Mouse (Mus musculus): ENCODE measurements around the gene Immt.
A peak's percentile ranks its signal among the peaks of the same experiment; 100 is the strongest.

The Immt gene

GRCm38 (mm10) chr6:71830690-71831580 is at the start of gene Immt:
Gene Immt (plus strand): TSS chr6:71831331.
- peak; percentile 98 for DNase-seq

- DNase-seq: no peak
Measured at GRCm38 (mm10) chr6:71783165-71783564, 48.0 kb upstream of the Immt start.

- no peak for DNase-seq
Measured at GRCm38 (mm10) chr6:71788348-71788747, 42.8 kb upstream of the Immt start.

GRCm38 (mm10) chr6:71791771-71792170 is 39.4 kb upstream of the Immt start:
- no peak for DNase-seq

GRCm38 (mm10) chr6:71799391-71799790 is 31.7 kb upstream of the Immt start:
- no peak for DNase-seq

- peak; percentile 66 for DNase-seq
Measured at GRCm38 (mm10) chr6:71801011-71801713, 30.0 kb upstream of the Immt start.

- peak; percentile 32 for DNase-seq
Measured at GRCm38 (mm10) chr6:71801714-71802094, 29.4 kb upstream of the Immt start.

GRCm38 (mm10) chr6:71803609-71804008 is 27.5 kb upstream of the Immt start:
- no peak for DNase-seq

GRCm38 (mm10) chr6:71804061-71804829 is 26.9 kb upstream of the Immt start:
- peak; percentile 78 for DNase-seq

- DNase-seq: no peak
Measured at GRCm38 (mm10) chr6:71806713-71807112, 24.4 kb upstream of the Immt start.

- DNase-seq: no peak
Measured at GRCm38 (mm10) chr6:71809890-71810289, 21.2 kb upstream of the Immt start.

- DNase-seq: no peak
Measured at GRCm38 (mm10) chr6:71812820-71813219, 18.3 kb upstream of the Immt start.

- DNase-seq: no peak
Measured at GRCm38 (mm10) chr6:71819764-71820292, 11.3 kb upstream of the Immt start.

GRCm38 (mm10) chr6:71823085-71823484 is 8.0 kb upstream of the Immt start:
- DNase-seq: peak; percentile 44

- DNase-seq: peak; percentile 89
Measured at GRCm38 (mm10) chr6:71823488-71823887, 7.6 kb upstream of the Immt start.

GRCm38 (mm10) chr6:71823961-71824360 is 7.2 kb upstream of the Immt start:
- DNase-seq: no peak

GRCm38 (mm10) chr6:71826869-71827268 is 4.3 kb upstream of the Immt start, which contains the start of gene Mrpl35:
Gene Mrpl35 (minus strand): TSS chr6:71826969.
- DNase-seq: no peak

- no peak for DNase-seq
Measured at GRCm38 (mm10) chr6:71829768-71830167, 1.4 kb upstream of the Immt start.

- peak; percentile 97 for DNase-seq
Measured at GRCm38 (mm10) chr6:71831581-71831960, 440 bp downstream of the Immt start.

- DNase-seq: no peak
Measured at GRCm38 (mm10) chr6:71836811-71837210, 5.7 kb downstream of the Immt start.

- DNase-seq: no peak
Measured at GRCm38 (mm10) chr6:71839815-71840214, 8.7 kb downstream of the Immt start.

GRCm38 (mm10) chr6:71840597-71841290 is 9.6 kb downstream of the Immt start:
- no peak for DNase-seq
